Mouse (Mus musculus): ENCODE measurements at regions not wholly inside any gene's neighbourhood (a gene's known extent, or its start where the extent isn't known, plus 50 kb on each side); places are given as distances from the start of the nearest gene placed in this dataset.

- DNase-seq: no peak
These were observed 56.8 kb upstream of the Lhx8 start for GRCm38 (mm10) chr3:154387271-154387670.

GRCm38 (mm10) chr3:154385831-154386312 lies 55.4 kb upstream of the Lhx8 start:
- DNase-seq: no peak

- no peak for DNase-seq
These were observed 52.4 kb upstream of the Lhx8 start for GRCm38 (mm10) chr3:154382811-154383210.

GRCm38 (mm10) chr3:154381561-154381960 lies 51.1 kb upstream of the Lhx8 start:
- DNase-seq: no peak

All from kidney, adult 18-20 months (tissue).